ENCODE assay signal across 22 mouse cellular contexts in genomic region chr17:74456825-74457224, GRCm38 (mm10). TPM values are rescaled to one million over a fixed set of nuclear protein-coding genes. Genes with fewer than 3 reads are reported as not detected.
DNase-seq lines count a peak whose midpoint lies in the region; ATAC-seq and TF ChIP-seq lines count a peak whose summit lies in the region.
"Had no signal": no experiment of that assay in that cellular context is flagged by ENCODE, and none has a peak within 500 bp of the region (broad histone marks: within the 10 kb centered on the region; RNA-seq: fewer than 3 reads in every experiment).

No protein-coding gene starts in this region.

- no peaks in the 10 kb centered on the region for H3K36me3 ChIP-seq in intestine, embryonic 15.5 days
- H3K36me3 ChIP-seq in intestine, embryonic 16.5 days (ENCODE audit: control insufficient read depth, insufficient read depth, low read length) = no peaks in the 10 kb centered on the region
- peaks cover 19% of the 10 kb centered on the region for H3K36me3 ChIP-seq in small intestine, adult 2 months (ENCODE audit: control insufficient read depth, insufficient read depth, low read length)
- H3K36me3 ChIP-seq: embryonic facial prominence, embryonic 13.5 days; embryonic facial prominence, embryonic 15.5 days; forebrain, embryonic 10.5 days; forebrain, embryonic 12.5 days had no signal

- intact Hi-C loops in gastrocnemius, postnatal 14 days (cut with DNase I; ENCODE audit: low total_unique reads) = no loop called here

- no peak for ATAC-seq in intestine, embryonic 15.5 days
- no peak for ATAC-seq in intestine, embryonic 16.5 days
- ATAC-seq: forebrain, embryonic 14.5 days; forebrain, postnatal 0 days had no signal

- H3K27ac ChIP-seq in intestine, embryonic 15.5 days = no peak overlapping the region
- no peak overlapping the region for H3K27ac ChIP-seq in intestine, embryonic 16.5 days (ENCODE audit: low read length)
- H3K27ac ChIP-seq in small intestine, adult 2 months (ENCODE audit: insufficient read depth, low read depth, low read length) = peak overlapping the region; percentile 97; the same call in 1 of the 2 replicates
- H3K27ac ChIP-seq: embryonic facial prominence, embryonic 13.5 days; embryonic facial prominence, embryonic 15.5 days; forebrain, embryonic 10.5 days; forebrain, embryonic 12.5 days had no signal

- no peak for DNase-seq in kidney, postnatal 36 days
- DNase-seq in gastrocnemius, postnatal 14 days = no peak
- DNase-seq: adrenal gland, adult 2 months; adrenal gland, postnatal 10 days; adrenal gland, postnatal 25 days; cerebellum, adult 11 months; cerebellum, adult 18-20 months; cerebellum, adult 8-10 months; cerebellum, adult 9-11 months; cerebellum, postnatal 14 days; cerebellum, postnatal 36 days; embryo, embryonic 11 days; forebrain, postnatal 0 days had no signal

- H3K9me3 ChIP-seq in intestine, embryonic 15.5 days = no peaks in the 10 kb centered on the region
- no peaks in the 10 kb centered on the region for H3K9me3 ChIP-seq in intestine, embryonic 16.5 days (ENCODE audit: control insufficient read depth, low read length)
- H3K9me3 ChIP-seq: embryonic facial prominence, embryonic 13.5 days; embryonic facial prominence, embryonic 15.5 days; forebrain, embryonic 10.5 days; forebrain, embryonic 12.5 days had no signal

- 85% methylated on average over 5 of the region's 5 CpGs for WGBS in intestine, embryonic 15.5 days
- 84% methylated on average over 5 of the region's 5 CpGs for WGBS in intestine, embryonic 16.5 days
- 67% methylated on average over 5 of the region's 5 CpGs for WGBS in small intestine, adult 2 months

- no peaks in the 10 kb centered on the region for H3K27me3 ChIP-seq in intestine, embryonic 15.5 days (replicated peaks)
- no peaks in the 10 kb centered on the region for H3K27me3 ChIP-seq in intestine, embryonic 16.5 days (replicated peaks; ENCODE audit: control insufficient read depth, insufficient read depth, low read length)
- no peaks in the 10 kb centered on the region for H3K27me3 ChIP-seq in small intestine, adult 2 months (ENCODE audit: control insufficient read depth, insufficient read depth, low read length)
- H3K27me3 ChIP-seq: embryonic facial prominence, embryonic 13.5 days; embryonic facial prominence, embryonic 15.5 days; forebrain, embryonic 12.5 days had no signal

- TF ChIP-seq CTCF in small intestine, adult 2 months (IDR thresholded peaks at IDR 0.05; ENCODE audit: extremely low read depth, insufficient read length, insufficient replicate concordance, low read depth, low read length) = no peak

- no peak for TF ChIP-seq POLR2A in small intestine, adult 2 months (IDR thresholded peaks at IDR 0.05; ENCODE audit: low read depth, low read length)

- no peak overlapping the region for H3K4me3 ChIP-seq in intestine, embryonic 15.5 days (replicated peaks)
- no peak overlapping the region for H3K4me3 ChIP-seq in intestine, embryonic 16.5 days (ENCODE audit: low read length)
- no peak overlapping the region; the same call in 1 of the 2 replicates for H3K4me3 ChIP-seq in small intestine, adult 2 months (ENCODE audit: low read depth, low read length)
- H3K4me3 ChIP-seq: embryonic facial prominence, embryonic 13.5 days; embryonic facial prominence, embryonic 15.5 days; erythroblast, embryonic 14.5 days; forebrain, embryonic 10.5 days; forebrain, embryonic 12.5 days had no signal

- H3K4me1 ChIP-seq in intestine, embryonic 15.5 days (replicated peaks) = no peaks in the 10 kb centered on the region
- H3K4me1 ChIP-seq in intestine, embryonic 16.5 days (ENCODE audit: control insufficient read depth, insufficient read depth, low read length) = no peaks in the 10 kb centered on the region
- peaks cover 10% of the 10 kb centered on the region; the same call in 1 of the 2 replicates for H3K4me1 ChIP-seq in small intestine, adult 2 months (ENCODE audit: control insufficient read depth, insufficient read depth, insufficient read length, low read length)
- H3K4me1 ChIP-seq: embryonic facial prominence, embryonic 13.5 days; embryonic facial prominence, embryonic 15.5 days; forebrain, embryonic 10.5 days; forebrain, embryonic 12.5 days had no signal

- peak overlapping the region; percentile 46; the same call in 1 of the 2 replicates for H3K4me2 ChIP-seq in intestine, embryonic 15.5 days (replicated peaks)
- H3K4me2 ChIP-seq in intestine, embryonic 16.5 days (ENCODE audit: low read depth, low read length) = no peak overlapping the region
- H3K4me2 ChIP-seq: embryonic facial prominence, embryonic 13.5 days; embryonic facial prominence, embryonic 15.5 days; forebrain, embryonic 12.5 days had no signal

- no peak overlapping the region for H3K9ac ChIP-seq in intestine, embryonic 15.5 days
- no peak overlapping the region for H3K9ac ChIP-seq in intestine, embryonic 16.5 days (ENCODE audit: low read depth, low read length)
- H3K9ac ChIP-seq: embryonic facial prominence, embryonic 13.5 days; embryonic facial prominence, embryonic 15.5 days; forebrain, embryonic 12.5 days; forebrain, postnatal 0 days had no signal

RNA-seq across cellular contexts. Expression of gene Nlrc4, which starts 2.1 kb away (rescaled TPM):
- 7.1 and 7.3 TPM in 2 replicates for polyA plus RNA-seq in intestine, embryonic 15.5 days (2015; fragmentation: Nextera tagmentation; extraction: Ambion mirVana)
- polyA plus RNA-seq in intestine, embryonic 16.5 days (2015; fragmentation: Nextera tagmentation; extraction: Ambion mirVana) = 8.6 and 9.5 TPM in 2 replicates
- 4.2 and 6.9 TPM in 2 replicates for polyA plus RNA-seq in small intestine, adult 2 months (2012; rRNA removed)
- total RNA-seq in gastrocnemius, postnatal 14 days (2021) = under 1 TPM; 0.09 to 0.14 TPM
- polyA plus RNA-seq: erythroblast, embryonic 14.5 days had no signal

RNA-seq across cellular contexts. Expression of gene Yipf4, which starts 32.5 kb away (rescaled TPM):
- polyA plus RNA-seq in intestine, embryonic 15.5 days (2015; fragmentation: Nextera tagmentation; extraction: Ambion mirVana) = 62.6 and 74.2 TPM in 2 replicates
- polyA plus RNA-seq in intestine, embryonic 16.5 days (2015; fragmentation: Nextera tagmentation; extraction: Ambion mirVana) = 59.1 and 61.4 TPM in 2 replicates
- 83.8 and 179 TPM in 2 replicates for polyA plus RNA-seq in small intestine, adult 2 months (2012; rRNA removed)
- 10 to 100 TPM; 26.1 to 27.9 TPM for total RNA-seq in gastrocnemius, postnatal 14 days (2021)
